Mouse (Mus musculus) adrenal gland, postnatal 4 days (tissue): ENCODE data around the gene Gemin5. TPM values are rescaled to one million over a fixed set of nuclear protein-coding genes. Genes with fewer than 3 reads are reported as not detected.
"Not testable (repeated sequence)": the region's sequence is repeated elsewhere in the genome, so short reads cannot be mapped to it uniquely, and the experiment has no call there.

Experiments
- DNase-seq, 2 experiments: peaks; one replicate each; pipeline ENCODE4 v3.0.0; 2021 to 2022; ENCODE audit warnings: low spot score in 2 of 2, mixed read lengths in 2 of 2
- long read RNA-seq, 2 experiments: library from polyadenylated mRNA; stranded (forward); transcript quantifications; one replicate each; pipeline ENCODE4 v2.0.0; 2021
- total RNA-seq, 2 experiments: library from RNA; stranded (reverse); gene quantifications; 2 replicates each; pipeline ENCODE4 v1.2.3; 2021

Gene Gemin5
- 10 to 100 TPM; 19.9 to 26.3 TPM for total RNA-seq
- long read RNA-seq, experiment 1, full-length matches to known transcripts: 2 of 8 reads
- long read RNA-seq, experiment 1, partial matches to known transcripts: 2 of 8 reads
- long read RNA-seq, experiment 1, other reads (novel, unspliced or antisense): 4 of 8 reads
- long read RNA-seq, experiment 2, full-length matches to known transcripts: 6 of 21 reads
- long read RNA-seq, experiment 2, partial matches to known transcripts: 8 of 21 reads
- long read RNA-seq, experiment 2, other reads (novel, unspliced or antisense): 7 of 21 reads

DNA sequence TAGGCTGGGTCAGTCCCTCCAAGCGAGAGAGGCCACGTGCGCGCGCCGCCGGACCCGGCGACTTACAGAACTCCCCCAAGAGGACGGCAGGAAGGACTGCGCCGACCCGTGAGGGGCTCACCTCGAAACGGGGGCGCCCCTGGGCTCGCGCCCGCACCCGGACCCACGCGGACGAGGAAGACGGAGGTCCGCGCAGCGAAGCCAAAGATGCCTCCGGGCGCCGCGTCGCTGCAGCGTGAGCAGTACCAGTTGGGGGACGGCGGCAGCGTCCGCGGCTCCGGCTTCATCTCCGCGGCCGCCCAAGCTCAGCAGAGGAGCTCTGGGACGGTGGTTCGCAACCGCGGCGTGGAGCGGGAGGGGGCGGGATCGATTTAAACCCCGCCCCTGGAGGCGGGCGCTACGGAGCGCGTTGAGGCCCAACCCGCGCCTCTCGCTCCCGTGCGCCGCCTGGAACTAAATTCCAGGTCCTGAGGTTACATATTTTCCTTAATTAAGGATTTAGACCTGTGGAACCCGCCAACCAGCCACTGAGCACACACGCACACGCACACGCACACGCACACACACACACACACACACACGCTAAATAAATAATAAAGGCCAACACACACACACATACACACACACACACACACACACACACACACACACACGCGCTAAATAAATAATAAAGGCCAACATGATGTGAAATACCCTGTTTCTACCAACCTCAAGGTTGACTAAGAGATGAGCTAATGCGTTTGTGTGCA is at the start of gene Gemin5:
Gemin5 (minus strand) TSS at position 373 of the 749 bp plus-strand sequence.
- DNase-seq: peak; percentile 54 to 65

DNA sequence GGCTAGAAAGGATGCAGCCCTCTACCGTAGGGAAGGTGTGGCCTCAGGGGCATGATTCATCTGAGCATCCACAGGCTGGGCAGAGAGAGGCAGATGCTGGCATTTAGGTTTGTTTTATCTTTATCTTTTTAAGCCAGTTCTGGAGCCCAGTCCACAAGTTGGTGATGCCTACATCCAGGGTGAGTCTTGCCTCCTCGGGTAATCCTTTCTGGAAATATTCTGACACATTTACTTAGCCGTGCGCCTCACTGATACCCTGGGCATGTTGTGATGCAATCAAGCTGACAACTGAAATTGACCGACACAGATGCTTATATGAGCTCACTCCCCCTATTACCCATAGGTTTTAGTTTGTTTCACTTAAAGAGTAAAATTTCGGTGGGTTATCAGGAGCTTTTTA is 48.5 kb upstream of the Gemin5 start:
- no peak for DNase-seq

DNA sequence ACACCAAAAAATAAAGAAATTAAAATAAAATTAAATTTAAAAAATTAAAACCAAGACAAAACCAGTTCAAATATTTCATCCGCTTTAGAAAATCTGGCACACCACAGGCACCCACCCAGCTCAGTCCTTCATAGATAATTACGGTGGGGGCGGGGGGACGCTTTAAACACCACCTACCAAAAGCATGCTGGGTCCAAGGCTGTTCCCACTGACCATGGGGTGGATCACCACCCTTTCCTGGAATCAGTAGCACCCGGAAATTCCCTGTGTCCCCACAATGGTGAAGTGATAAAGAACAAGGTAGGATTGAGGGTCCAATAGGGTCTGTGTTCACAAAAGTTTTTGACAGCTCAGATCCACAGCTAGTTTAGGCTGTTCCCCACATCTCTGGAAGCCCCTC is 47.5 kb upstream of the Gemin5 start:
- DNase-seq: no peak

DNA sequence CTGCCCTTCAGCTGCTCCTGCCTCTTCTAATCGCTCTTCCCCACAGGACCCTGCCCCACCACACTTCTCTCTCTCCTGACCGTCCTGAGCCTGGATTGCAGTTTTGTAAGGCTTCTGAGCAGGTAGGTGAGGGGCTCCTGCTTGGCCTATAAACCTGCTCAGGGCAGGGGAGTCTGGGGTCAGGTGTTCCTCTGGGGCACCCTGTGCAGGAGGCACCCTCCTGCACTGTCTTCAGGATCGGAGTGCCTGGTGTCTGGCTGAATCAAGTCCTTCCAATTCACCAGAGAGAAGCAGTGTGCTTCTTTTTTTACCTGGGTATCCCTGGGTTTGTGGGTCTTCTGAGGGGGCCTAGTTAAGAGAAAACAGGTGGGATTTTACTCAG is 46.7 kb upstream of the Gemin5 start:
- not testable (repeated sequence) for DNase-seq

DNA sequence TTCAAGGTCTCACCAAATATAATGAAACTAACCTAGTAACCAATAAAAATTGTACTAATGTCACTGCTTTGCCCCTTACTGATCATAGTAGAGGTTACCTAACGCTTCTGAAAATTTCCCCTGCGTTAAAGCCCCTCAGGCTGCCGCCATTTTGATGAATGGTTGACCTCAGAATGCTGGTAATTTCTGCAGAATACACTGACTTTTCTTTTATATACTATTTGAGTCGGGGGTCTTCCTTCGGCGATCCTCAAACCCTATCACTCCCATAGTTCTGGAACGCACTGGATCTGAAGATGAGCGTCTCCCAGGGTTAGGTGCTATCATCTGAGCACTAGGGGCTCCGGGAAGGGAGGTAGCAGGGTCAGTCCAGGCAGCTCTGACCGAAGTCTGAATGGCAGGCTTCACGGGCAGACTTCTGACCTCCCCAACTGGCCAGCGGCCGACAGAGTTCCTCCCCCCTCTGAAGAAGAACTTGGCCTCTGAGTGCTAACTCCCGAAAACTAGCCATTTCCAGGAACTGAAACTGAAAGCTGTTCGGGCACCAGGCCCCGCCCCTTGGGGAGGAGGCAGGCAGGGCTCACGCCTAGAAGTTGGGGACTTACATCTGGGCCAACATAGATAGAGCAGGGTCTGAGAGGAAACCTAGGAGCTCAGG is 46.2 kb upstream of the Gemin5 start:
- DNase-seq: peak; percentile 52 to 71

DNA sequence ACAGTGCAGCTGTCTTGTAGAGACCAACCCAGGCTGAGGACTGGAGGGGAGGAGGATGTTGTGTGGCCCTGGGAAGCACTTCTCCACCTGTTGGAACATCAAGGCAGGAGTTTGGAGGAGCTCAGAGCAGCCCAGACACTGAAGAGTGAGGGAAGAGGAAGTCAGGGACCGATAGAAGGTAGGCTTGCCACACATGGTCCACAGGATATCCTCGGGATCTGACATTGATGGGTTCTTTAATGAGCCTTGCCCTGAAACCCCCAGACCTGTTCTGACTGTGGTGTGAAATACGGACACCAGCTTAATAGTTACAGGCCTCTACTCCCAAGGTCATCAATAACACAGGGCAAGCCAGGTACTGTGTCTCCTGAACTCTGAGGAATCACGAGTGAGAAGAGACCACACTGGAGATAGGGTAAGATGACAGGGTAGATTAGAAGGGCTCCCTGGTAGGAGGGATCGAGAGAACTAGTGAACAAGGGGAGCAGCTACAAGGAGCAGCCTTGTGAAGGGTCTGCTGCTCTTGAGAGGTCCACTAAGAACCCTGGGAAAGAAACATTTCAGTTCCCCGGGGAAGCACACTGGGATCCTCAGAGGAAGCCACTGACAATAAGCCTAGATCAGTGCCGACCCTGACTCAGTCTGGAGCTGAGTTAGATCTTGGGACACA is 45.5 kb upstream of the Gemin5 start:
- no peak for DNase-seq

DNA sequence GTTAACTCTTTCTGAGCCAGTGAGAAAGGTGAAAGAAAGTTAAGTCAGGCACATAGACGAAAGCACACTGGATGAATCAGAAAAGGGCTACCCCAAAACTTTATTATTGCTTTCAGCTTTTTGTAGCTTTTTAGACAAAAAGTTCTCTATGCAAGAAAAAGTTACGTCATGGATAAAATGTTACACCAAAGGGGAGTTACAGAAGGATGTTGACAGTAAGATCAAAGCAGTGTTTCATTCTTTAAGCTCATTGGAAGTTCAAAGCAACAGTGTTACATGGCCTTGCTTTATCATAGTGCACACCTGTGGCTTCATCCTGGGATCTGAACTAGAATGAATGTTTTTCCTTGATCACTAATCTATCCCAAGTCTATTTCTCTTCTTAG is 43.3 kb upstream of the Gemin5 start:
- DNase-seq: no peak

DNA sequence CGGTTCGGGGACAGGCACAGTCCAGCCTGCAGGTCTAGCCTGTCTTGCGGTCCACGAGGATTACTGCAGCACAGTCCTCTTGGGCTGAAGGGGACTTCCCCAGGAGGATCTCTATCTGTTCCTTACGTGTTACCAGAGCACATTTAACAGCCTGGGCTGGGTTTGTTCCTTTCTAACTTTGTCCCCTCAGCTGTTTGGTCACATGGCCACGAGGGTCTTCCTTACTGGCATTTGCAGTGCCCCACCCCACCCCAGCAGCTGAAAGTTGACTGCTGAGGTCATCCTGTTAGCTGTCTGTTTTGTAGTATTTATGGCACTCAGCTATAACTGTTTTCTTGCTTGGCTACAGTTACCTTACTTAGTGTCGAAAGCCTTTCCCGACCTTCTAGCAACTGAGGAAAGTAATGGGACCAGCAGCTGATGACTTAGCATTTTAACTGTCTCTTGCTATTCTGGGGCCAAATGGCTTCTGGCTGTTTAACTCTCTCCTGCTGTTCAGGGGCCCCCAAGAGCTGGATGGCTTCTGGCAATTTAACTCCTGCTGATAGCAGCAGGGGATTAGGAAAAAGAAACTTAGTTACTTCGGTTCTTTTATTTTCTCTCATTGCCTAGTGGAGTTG is 42.8 kb upstream of the Gemin5 start:
- DNase-seq: no peak

DNA sequence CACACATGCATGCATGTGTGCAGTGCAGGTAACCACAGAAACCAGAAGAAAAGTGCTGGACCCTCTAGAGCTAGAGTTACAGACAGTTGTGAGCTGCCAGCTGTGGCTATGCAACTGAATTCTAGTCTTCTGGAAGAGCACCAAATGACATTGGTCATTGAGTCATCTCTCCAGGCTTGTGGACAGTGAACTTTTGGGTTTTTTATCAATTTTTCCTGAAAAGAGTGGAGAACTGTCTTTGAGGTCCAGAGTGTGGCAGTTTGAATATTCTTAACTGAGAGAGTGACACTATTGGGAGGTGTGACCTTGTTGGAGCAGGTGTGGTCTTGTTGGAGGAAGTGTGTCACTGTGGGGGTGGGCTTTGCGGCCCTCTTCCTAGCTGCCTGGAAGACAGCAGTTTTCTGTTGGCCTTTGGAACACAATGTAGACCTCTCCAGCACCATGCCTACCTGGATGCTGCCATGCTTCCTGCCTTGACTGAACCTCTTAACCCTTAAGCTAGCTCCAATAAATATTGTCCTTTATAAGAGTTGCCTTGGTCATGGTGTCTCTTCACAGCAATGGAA is 42.1 kb upstream of the Gemin5 start:
- no peak for DNase-seq

DNA sequence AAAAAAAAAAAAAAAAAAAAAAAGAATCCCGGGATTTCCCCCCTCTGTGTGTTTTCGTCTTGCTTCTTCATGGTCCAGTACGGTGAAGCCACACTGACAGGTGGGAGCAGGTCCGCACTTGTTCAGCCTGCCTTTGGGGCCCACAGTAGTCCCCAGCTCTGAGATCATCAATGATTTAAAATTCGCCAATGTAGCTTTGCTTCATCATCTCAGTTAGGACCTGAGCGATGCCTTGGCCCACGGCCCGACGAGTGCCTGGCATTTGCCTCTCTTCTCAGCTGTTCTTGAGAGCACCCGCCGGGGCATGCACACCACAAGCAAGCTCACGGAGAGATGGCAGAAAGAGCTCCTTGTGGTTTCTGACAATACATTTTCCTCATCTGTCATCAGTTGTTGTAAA is 32.7 kb upstream of the Gemin5 start:
- no peak for DNase-seq

DNA sequence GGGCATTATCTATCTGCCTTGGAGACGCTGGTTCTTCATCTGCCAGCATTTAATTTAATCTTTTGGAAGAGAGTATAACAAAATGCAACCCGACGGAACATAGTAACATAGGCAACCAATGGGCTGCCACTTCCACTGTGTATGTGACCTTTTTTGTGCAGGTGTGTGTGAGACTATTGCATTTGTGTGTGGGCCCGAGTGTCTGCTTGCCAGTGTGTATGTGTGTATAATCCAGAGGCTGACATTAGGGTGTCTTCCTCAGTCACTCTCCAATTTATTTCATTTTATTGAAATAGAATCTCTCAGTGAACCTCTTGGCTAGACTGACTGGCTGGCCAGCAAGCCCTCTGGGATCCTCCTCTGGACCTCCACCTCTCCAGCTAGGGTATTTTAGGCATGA is 31.9 kb upstream of the Gemin5 start:
- DNase-seq: no peak

DNA sequence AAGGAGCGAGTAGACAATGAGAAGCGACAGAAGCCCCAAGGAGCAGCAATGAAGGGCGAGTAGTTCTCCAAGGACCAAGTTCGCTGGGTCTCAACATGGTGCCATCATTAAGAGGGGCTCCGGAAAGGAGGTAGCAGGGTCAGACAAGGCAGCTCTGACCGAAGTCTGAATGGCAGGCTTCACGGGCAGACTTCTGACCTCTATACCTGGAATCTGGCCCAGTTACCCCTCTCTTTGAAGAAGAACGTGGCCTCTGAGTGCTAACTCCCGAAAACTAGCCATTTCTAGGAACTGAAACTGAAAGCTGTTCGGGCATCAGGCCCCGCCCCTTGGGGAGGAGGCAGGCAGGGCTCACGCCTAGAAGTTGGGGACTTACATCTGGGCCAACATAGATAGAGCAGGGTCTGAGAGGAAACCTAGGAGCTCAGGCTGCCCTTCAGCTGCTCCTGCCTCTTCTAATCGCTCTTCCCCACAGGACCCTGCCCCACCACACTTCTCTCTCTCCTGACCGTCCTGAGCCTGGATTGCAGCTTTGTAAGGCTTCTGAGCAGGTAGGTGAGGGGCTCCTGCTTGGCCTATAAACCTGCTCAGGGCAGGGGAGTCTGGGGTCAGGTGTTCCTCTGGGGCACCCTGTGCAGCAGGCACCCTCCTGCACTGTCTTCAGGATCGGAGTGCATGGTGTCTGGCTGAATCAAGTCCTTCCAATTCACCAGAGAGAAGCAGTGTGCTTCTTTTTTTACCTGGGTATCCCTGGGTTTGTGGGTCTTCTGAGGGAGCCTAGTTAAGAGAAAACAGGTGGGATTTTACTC is 31.1 kb upstream of the Gemin5 start, which contains the start of the genes Igtp and Irgm2:
Igtp (plus strand) TSS at position 328 of the 809 bp plus-strand sequence.
Irgm2 (plus strand) TSS at position 390 of the 809 bp plus-strand sequence.
- peak; percentile 39 to 67 for DNase-seq

DNA sequence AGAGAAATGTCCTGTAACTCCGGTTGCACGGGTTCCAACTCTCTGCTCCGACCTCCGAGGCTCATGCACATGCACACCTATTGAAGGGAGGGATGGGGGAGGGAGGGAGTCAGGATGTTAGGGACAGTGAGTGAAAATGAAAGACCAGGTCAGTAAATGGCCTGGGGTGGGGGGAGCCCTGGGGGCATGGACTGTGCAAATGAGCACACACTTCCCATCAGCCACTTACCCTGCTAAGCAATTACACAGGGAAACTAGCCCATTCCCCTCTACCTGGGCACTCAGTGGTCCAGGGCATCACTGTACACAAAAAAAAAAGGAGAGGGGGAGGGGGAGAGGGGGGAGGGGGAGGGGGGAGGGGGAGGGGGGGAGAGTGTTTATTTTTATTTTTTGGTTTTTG is 30.3 kb upstream of the Gemin5 start:
- DNase-seq: no peak

DNA sequence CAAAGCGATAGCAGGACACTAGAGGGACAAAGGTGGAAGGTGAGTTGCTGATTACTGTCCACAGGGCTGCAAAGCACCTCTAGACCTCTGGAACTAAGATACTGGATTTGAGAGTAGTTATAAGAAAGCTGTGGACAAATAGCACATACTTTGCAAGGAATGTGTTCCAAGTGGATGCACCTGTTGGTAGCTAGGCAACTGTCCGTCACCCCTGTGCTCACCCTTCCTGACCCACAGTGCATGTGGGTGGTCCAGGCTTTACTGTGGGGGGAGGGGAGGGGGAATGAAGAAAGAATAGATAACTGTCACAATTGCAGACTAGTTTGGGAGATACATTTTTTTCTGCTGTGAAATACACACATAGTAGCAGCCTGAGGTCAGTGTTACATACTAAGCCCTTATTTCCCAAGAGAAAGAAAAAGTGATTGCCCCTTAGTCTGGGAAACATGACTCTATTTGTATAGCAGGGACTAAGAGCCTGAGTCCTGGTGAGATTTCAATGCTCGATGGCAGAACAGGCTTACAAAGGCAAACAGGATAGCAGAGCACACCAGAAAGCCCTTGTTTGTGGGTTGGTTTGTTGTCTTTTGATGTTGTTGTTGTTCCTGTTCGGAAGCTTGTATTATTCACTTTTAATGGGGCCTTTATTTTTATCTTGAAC is 25.7 kb upstream of the Gemin5 start:
- no peak for DNase-seq

DNA sequence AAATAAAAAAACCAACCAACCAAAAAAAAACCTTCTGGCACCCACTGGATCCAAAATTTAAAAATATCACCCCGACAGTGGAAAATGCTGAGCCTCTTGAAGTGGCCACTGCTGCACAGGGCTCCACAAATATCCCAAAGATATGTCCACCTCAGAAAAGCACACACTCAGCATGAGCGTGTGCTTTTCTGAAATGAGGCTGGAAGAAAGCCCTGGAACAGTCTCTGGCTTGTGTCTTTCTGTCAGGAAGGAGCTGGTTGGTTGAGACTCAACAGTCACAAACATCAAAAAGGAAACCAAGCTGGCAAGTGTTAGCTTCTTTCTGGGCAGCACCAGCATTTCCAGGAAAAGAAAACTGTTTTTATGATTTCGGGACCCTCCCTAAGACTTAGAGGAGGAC is 25.0 kb upstream of the Gemin5 start:
- DNase-seq: no peak

DNA sequence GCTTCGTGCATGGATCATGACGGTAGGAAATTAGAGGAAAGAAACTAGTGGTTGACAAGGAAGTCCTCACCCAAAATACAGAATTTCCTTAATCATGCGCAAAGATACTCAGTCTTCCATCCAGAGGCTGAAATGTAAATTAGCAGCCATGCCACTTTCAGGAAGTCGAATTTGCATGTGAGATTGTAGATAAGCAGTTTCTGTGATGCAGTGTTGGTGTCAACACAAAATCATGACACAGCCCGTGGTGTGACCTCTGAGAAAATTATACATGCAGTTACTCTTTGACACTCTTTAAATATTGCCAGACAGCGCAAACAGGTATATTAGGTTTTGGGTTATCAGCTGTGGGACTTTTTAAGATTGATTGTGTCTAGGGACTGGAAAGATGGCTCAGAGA is 21.3 kb upstream of the Gemin5 start:
- DNase-seq: no peak

DNA sequence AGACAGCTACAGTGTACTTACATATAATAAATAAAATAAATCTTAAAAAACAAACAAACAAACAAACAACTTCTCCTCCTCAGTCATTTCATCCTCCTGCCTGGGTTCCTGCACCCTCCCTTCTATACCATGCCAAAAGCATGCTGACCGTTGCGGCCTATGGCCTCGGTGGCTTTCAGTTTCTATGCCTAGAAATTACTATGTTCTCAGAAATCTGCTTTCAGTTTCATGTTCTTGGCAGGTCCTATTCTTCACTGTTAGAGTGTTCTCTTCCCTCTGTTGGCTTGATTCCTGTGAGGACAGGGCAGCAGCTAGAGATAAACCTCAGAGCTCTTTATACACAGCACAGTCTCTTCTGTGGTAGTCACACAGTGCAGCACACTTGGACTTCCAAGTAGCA is 15.2 kb upstream of the Gemin5 start:
- DNase-seq: no peak

DNA sequence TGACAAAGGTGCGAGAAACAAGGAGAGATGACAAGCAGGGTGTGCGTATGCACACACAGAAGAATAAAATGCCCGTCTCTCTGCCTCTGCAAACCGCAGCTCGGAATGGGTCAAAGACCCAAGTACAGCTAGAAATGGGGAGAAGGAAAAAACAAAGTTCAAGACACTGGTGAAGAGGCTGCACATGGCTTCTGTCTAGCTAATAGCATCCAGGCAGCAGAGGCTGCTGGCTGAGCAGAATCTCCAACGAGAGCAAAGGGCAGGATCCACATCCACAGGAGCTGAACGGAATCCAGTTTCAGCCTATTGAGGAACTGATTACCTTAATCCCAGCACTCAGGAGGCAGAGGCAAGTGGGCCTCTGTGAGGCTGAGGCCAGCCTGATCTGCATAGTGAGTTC is 12.4 kb upstream of the Gemin5 start:
- no peak for DNase-seq

DNA sequence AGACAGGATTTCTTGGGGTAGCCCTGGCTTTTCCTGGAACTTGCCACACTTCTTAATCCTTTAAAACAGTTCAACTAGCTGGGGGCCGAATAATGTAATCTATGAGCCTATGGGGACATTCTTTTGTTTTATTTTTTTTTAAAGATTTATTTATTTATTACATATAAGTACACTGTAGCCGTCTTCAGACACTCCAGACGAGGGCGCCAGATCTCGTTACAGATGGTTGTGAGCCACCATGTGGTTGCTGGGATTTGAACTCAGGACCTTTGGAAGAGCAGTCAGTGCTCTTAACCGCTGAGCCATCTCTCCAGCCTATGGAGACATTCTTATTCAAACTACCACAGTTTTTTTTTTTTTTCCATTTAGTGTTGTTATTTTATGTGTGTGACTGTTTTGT is 11.6 kb upstream of the Gemin5 start:
- DNase-seq: not testable (repeated sequence)
